Mouse (Mus musculus): Measurements from ENCODE around the gene Aox2.
"Not testable (repeated sequence)": the region's sequence is repeated elsewhere in the genome, so short reads cannot be mapped to it uniquely, and the experiment has no call there.

The Aox2 gene

DNA sequence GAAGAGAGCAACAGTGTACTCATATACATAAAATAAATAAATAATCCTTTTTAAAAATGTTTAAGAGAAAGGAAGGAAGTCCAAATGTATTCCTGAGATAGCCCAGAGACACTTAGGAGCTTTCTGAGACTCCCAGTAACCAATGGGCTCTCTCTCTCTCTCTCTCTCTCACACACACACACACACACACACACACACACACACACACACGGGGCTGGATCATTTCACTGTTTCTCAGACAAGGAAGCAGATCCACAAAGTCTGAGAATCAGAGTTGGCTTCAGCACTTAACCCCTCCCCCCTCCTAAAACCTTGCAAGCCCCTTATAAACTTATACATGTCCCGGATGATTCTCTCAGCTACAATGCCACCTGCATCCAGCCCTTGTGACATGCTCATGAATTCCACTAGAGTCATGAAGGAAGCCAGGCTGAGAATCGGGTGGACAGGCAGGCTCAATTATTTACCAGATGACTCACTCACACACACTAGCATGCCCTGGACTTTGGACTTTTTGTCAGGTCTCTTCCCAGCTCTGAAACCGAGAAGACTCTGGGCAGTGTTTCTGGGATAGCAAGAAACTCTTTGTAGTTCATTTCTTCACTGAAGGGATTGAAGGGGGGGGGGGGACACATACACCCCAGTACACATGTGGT, 75.2 kb downstream of the Aox2 start:
- DNase-seq: no peak

DNA sequence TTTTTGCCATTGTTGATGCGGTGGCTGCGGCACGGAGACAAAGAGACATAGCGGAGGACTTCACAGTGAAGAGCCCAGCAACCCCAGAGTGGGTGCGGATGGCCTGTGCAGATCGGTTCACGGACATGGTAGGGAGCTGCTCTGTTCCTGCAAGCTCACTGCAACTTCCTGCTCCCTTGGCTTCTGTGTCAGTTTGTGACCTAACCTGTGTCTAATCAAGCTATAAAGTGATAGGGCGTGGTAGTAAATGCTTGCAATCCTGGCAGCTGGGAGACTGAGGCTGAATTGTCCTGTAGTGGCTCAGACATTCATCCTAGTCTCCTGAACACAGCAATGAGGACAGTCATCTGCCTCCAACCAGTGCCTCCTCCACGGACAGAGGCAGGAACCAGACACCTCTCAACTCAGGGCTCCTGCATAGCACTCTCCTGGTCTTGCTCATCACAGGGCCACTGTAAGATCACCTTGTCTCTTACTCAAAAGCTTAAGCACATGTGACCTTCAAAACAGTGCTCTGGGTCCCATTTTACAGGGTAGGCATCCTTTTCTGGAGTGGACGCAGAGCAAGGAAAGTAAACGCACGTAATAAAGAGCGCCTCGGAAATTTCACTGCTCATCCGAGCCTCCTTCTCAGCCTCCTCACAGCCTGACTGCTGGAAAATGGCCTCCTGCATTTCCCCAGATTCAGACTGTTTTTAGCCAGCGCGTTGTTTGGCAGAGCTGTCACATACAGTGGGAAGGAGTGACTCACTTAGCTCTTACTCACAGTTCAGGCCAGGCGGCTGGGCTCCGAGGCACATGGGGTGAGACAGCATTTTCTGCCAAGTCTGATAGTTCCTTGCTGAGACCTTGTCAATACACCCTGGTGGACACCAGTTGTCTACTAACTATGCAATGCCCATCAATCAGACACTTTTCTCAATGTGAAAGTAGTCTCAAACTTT, 81.1 kb downstream of the Aox2 start:
- DNase-seq: no peak

- DNase-seq: no peak
Measured at GRCm38 (mm10) chr1:58362296-58362695, 84.2 kb downstream of the Aox2 start.

DNA sequence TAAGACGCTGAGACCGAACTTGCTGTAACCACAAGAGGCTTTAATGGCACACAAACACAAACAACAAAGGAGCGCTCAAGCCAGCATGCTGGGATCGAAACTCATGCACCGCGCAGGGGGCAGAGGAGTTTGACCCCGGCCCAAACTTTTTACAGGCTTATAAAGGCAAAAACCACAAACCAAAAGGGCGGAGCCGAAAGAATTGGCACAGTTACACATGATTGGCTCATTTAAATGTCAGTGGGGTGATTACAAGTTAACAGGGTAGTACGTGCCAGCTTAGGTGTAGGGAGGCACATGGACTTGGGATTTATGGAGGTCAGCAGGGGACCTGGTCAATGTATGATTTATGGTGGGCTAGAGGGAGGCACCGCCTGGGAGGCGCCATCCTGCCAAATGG, 86.4 kb downstream of the Aox2 start:
- no peak for DNase-seq

DNA sequence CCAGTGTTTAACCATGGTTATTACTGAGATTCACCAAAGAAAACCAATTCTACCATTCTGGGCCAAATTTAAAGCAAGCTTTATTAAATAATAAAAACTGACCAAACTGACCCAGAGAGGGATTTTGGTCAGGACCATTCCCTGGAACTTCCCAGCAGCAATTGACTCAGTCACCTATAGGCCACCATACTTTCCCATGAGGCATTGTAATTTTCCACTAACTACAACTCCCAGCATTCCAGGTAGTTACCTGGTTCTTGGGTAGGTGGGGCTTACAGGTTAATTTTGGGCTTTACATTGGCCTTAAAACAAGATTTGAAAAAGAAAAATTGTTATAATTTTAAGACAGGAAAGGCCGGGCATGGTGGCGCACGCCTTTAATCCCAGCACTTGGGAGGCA, 87.7 kb downstream of the Aox2 start:
- DNase-seq: no peak

GRCm38 (mm10) chr1:58366737-58367471, 88.8 kb downstream of the Aox2 start:
- DNase-seq: no peak

DNA sequence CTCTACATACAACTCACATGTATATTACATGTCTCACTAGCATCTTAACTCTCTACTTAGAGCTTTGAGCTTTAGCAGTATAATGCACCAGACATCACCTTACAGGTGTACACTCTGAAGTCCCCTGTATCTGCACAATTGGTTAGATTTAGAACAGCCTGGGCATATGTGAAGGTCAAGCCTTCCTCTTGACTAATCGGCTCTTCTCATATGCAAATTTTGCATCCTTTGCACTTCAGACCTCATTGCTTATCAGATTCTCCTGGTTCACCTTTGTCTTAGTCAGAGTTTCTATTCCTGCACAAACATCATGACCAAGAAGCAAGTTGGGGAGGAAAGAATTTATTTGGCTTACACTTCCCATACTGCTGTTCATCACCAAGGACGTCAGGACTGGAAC, 91.6 kb downstream of the Aox2 start:
- DNase-seq: no peak

GRCm38 (mm10) chr1:58374266-58374665, 96.1 kb downstream of the Aox2 start:
- DNase-seq: not testable (repeated sequence)

- no peak for DNase-seq
Measured at GRCm38 (mm10) chr1:58375574-58376147, 97.5 kb downstream of the Aox2 start.

DNA sequence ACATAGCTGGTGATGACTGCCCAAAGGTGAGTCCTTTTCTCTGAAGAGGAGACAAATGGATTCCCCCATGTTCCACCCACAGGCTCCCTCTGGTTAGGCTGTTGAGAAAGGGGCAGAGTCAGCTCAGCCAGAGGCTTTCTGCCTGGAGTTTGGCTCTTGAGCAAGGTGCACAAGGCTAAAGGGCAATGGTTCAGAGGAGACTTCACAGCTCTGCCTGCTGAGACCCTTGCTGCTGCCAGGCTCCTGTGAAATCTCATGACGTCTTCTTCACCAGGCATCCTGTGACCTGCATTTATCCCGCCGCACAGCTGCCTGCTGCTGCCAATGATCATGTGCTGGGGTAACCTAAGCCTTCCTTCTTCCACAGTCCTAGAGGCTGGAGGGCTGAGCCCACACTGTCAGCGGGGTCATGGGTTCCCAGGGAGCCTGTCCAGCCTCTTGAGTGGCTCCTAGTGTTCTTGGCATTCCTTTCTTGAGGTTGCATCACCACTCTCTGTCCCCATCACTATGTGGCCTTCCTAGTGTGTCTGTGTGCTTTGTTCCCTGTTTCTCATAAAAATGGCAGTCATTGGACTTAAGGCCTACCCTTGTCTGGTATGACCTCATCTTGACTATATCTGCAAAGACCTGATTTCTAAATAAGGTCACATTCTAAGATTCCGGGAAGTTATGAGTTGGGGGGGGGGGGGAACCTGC, 104.6 kb downstream of the Aox2 start:
- DNase-seq: no peak

- no peak for DNase-seq
Measured at GRCm38 (mm10) chr1:58391421-58392267, 113.5 kb downstream of the Aox2 start.

DNA sequence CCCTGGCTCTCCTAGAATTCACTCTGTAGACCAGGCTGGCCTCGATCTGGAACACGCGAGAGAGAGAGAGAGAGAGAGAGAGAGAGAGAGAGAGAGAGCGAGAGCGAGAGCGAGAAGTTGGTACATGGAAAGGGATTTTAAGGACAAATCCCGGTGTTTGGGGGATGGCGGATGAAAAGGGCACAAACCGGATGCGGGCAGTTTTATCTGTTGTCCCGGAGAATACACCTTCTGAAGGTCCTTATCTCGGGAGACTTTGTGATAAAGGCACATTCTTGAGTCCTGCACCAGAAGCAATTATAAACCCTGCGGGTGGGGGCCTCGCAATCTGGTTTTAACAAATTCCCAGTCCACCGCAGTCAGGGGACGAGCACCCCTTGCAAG, 114.1 kb downstream of the Aox2 start:
- no peak for DNase-seq

GRCm38 (mm10) chr1:58392652-58393283, 114.6 kb downstream of the Aox2 start, which contains the start of gene Bzw1:
Gene Bzw1, plus strand, starts transcription at chr1:58392898.
- DNase-seq: peak; percentile 89 to 92

GRCm38 (mm10) chr1:58393284-58394195, 115.4 kb downstream of the Aox2 start:
- no peak for DNase-seq

- DNase-seq: no peak
Measured at GRCm38 (mm10) chr1:58395341-58395740, 117.2 kb downstream of the Aox2 start.

DNA sequence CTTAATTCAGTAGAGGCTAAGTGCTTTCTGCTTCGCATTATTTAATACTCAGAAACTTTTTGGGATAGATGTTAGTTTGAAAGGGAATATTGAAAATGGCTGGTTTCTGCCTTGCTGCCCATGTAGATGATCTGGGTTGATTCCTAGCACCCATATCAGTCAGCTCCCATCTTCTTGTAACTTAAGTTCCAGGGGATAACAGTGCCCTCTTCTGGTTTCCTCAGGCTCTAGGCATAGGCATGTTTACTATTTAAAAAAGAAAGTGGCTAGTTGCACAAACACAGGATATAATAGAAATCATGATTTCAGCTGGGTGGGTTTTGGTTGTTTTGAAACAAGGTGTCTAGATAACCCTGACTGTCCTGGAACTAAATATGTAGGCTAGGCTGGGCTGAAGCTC, 118.1 kb downstream of the Aox2 start:
- no peak for DNase-seq

GRCm38 (mm10) chr1:58397731-58398130, 119.6 kb downstream of the Aox2 start:
- DNase-seq: no peak

DNA sequence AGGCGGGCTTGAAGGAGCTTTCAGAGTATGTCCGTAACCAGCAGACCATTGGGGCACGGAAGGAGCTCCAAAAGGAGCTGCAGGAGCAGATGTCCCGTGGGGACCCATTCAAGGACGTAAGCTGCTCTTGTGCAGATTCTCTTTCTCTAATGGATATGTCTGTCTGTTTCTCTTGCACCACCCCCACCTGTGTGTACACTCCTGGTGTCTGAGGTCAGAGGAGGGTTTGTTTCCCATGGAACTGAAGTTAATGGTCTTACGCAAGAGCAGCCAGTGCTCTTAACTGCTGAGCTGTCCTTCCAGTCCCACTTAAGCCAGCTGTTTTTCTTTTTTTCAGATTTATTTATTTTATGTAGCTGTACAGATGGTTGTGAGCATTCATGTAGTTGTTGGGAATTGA, 123.3 kb downstream of the Aox2 start:
- no peak for DNase-seq

DNA sequence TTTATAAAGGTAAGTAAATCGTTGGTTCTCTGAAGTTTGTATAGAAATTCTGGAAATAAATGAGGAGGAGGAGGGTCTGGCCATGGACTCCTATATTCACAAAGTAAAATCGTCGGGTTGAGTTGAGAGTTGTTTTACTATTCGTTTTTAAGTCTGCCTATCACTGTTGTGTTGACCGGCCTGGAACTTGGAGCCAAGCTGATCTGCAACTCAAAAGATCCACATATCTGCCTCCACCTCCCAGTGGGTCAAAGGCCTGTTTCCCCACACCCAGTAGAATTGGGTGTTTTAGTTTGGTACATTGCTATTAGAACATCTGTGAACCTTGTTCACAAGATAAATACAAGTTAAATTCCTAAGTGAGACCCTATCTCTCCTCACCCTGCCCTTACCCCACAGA, 125.6 kb downstream of the Aox2 start:
- no peak for DNase-seq

DNA sequence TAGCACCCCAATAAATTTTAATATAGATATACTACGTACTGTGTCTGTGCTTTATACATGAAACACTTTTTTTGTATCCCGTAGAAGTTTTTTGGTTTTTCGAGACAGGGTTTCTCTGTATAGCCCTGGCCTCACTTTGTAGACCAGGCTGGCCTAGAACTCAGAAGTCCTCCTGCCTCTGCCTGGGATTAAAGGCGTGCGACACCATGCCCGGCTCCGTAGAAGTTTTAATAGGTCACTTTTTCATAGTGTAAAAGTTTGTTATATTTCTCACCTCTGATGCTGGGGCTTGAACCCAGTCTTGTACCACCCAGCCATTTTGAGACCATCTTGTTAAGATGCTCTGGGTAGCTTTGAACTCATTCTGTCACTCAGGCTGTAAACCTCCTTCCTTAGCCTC, 129.2 kb downstream of the Aox2 start:
- no peak for DNase-seq

Data from spleen, adult 18-20 months (tissue).